Mouse (Mus musculus): ENCODE data around the gene Tspan11.

DNA sequence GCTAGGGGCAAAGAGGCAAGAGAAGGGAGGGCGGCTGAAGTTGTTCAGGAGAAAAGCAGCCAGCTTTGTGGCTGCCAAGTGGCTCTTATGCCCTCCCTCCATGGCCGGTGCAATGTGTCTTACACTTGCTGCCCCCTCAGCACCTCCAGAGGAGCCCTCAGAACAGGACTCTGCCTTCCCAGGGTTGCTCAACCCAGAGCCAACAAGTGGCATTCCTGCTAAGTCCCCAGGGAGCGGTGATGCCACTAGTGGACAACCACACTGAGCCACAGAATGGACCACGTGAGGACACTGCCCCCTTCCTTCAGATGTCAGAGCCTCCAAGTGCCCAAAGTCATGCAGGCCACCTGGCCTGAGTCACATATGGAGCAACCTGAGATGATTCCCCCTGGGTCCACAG, 65.7 kb downstream of the Tspan11 start:
- TF ChIP-seq CTCF (IDR thresholded peaks at IDR 0.05; ENCODE audit: insufficient read depth, low read length) (no peak), POLR2A (IDR thresholded peaks at IDR 0.05; ENCODE audit: borderline replicate concordance, extremely low read depth, low read depth, low read length) (no peak)

Measured in lung, adult 2 months (tissue).